Mouse (Mus musculus): ENCODE measurements around the gene Ints11. TPM values are rescaled to one million over a fixed set of nuclear protein-coding genes. Genes with fewer than 3 reads are reported as not detected.

The Ints11 gene
- polyA plus RNA-seq, 1 experiment, result 21.7 TPM

DNA sequence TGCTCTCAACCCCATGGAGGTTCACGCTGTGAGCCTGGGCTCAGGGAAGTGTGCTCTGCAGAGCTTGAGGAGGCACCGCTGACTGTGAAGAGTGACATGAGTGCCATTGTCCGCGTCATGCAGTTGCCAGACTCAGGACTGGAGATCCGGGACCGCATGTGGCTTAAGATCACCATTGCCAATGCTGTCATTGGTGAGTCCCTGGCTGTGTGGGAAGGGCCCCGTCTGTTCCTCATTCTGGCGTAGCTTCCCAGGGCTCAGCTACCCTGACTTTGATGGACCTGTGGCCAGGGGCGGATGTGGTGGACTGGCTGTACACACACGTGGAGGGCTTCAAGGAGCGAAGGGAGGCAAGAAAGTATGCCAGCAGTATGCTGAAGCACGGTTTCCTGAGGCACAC is 13.3 kb upstream of the Ints11 start:
- no peaks in the 10 kb centered on the region for H3K4me1 ChIP-seq (ENCODE audit: control insufficient read depth, insufficient read depth, low read length)
- no peak overlapping the region for H3K27ac ChIP-seq (ENCODE audit: control insufficient read depth, insufficient read depth, low read depth, low read length)
- no peaks in the 10 kb centered on the region for H3K27me3 ChIP-seq (ENCODE audit: control insufficient read depth, insufficient read depth, low read length)
- TF ChIP-seq CTCF (IDR thresholded peaks at IDR 0.05; ENCODE audit: control insufficient read depth, insufficient read depth, insufficient replicate concordance, low read depth, low read length) (no peak), POLR2A (IDR thresholded peaks at IDR 0.05; ENCODE audit: control insufficient read depth, low read depth, low read length) (no peak)
- H3K4me3 ChIP-seq (ENCODE audit: control insufficient read depth, low read depth, low read length), result no peak overlapping the region
- no peaks in the 10 kb centered on the region; the same call in none of the 2 replicates for H3K36me3 ChIP-seq (ENCODE audit: control insufficient read depth, insufficient read depth, low read length)

- TF ChIP-seq CTCF (IDR thresholded peaks at IDR 0.05; ENCODE audit: control insufficient read depth, insufficient read depth, insufficient replicate concordance, low read depth, low read length) (no peak), POLR2A (IDR thresholded peaks at IDR 0.05; ENCODE audit: control insufficient read depth, low read depth, low read length) (no peak)
- no peak overlapping the region for H3K27ac ChIP-seq (ENCODE audit: control insufficient read depth, insufficient read depth, low read depth, low read length)
- H3K4me1 ChIP-seq (ENCODE audit: control insufficient read depth, insufficient read depth, low read length), result no peaks in the 10 kb centered on the region
- H3K27me3 ChIP-seq (ENCODE audit: control insufficient read depth, insufficient read depth, low read length), result no peaks in the 10 kb centered on the region
- no peak overlapping the region for H3K4me3 ChIP-seq (ENCODE audit: control insufficient read depth, low read depth, low read length)
- no peaks in the 10 kb centered on the region; the same call in none of the 2 replicates for H3K36me3 ChIP-seq (ENCODE audit: control insufficient read depth, insufficient read depth, low read length)
These were observed 12.5 kb upstream of the Ints11 start for GRCm38 (mm10) chr4:155856881-155857280.

GRCm38 (mm10) chr4:155859318-155859717 is 10.0 kb upstream of the Ints11 start:
- H3K4me3 ChIP-seq (ENCODE audit: control insufficient read depth, low read depth, low read length), result no peak overlapping the region
- TF ChIP-seq CTCF (IDR thresholded peaks at IDR 0.05; ENCODE audit: control insufficient read depth, insufficient read depth, insufficient replicate concordance, low read depth, low read length) (no peak), POLR2A (IDR thresholded peaks at IDR 0.05; ENCODE audit: control insufficient read depth, low read depth, low read length) (no peak)
- no peaks in the 10 kb centered on the region; the same call in none of the 2 replicates for H3K36me3 ChIP-seq (ENCODE audit: control insufficient read depth, insufficient read depth, low read length)

GRCm38 (mm10) chr4:155861787-155862186 is 7.6 kb upstream of the Ints11 start:
- Histone ChIP-seq H3K36me3 (ENCODE audit: control insufficient read depth, insufficient read depth, low read length) (no peaks in the 10 kb centered on the region; the same call in none of the 2 replicates), H3K27me3 (ENCODE audit: control insufficient read depth, insufficient read depth, low read length) (no peaks in the 10 kb centered on the region), H3K4me3 (ENCODE audit: control insufficient read depth, low read depth, low read length) (no peak overlapping the region), H3K4me1 (ENCODE audit: control insufficient read depth, insufficient read depth, low read length) (peaks cover 3% of the 10 kb centered on the region; the same call in 1 of the 2 replicates), H3K27ac (ENCODE audit: control insufficient read depth, insufficient read depth, low read depth, low read length) (no peak overlapping the region)
- TF ChIP-seq POLR2A (IDR thresholded peaks at IDR 0.05; ENCODE audit: control insufficient read depth, low read depth, low read length) (no peak), CTCF (IDR thresholded peaks at IDR 0.05; ENCODE audit: control insufficient read depth, insufficient read depth, insufficient replicate concordance, low read depth, low read length) (no peak)

More at GRCm38 (mm10) chr4:155859318-155859717, 10.0 kb upstream of the Ints11 start:
- no peaks in the 10 kb centered on the region for H3K27me3 ChIP-seq (ENCODE audit: control insufficient read depth, insufficient read depth, low read length)
- no peaks in the 10 kb centered on the region for H3K4me1 ChIP-seq (ENCODE audit: control insufficient read depth, insufficient read depth, low read length)
- no peak overlapping the region for H3K27ac ChIP-seq (ENCODE audit: control insufficient read depth, insufficient read depth, low read depth, low read length)

DNA sequence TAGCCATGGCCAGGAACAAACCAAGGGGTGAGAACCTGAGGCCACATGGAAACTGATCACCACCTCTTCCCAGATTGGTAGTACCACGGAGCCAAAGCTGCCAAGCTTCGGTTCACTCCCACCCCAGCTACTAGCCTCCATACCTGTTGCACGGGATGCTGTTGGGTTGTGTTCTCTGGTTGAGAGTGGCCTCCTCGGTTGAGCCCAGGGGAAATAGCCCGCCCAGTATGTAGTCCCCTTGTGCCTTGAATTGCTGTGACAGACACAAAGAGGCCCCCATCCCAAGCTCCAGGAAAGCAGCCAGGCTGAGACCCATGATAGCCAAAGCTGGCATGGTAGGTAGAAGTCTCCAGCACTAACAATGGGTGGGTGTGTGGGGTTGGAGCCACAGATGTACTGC is 6.3 kb upstream of the Ints11 start, which contains the start of gene Tas1r3:
Gene Tas1r3 (minus strand): TSS at position 362 of the 400 bp plus-strand sequence.
- TF ChIP-seq CTCF (IDR thresholded peaks at IDR 0.05; ENCODE audit: control insufficient read depth, insufficient read depth, insufficient replicate concordance, low read depth, low read length) (no peak), POLR2A (IDR thresholded peaks at IDR 0.05; ENCODE audit: control insufficient read depth, low read depth, low read length) (no peak)
- Histone ChIP-seq H3K4me3 (ENCODE audit: control insufficient read depth, low read depth, low read length) (no peak within 1 kb of the TSS), H3K27me3 (ENCODE audit: control insufficient read depth, insufficient read depth, low read length) (no peaks in the 10 kb centered on the region), H3K4me1 (ENCODE audit: control insufficient read depth, insufficient read depth, low read length) (peaks cover 3% of the 10 kb centered on the region; the same call in 1 of the 2 replicates), H3K27ac (ENCODE audit: control insufficient read depth, insufficient read depth, low read depth, low read length) (no peak within 1 kb of the TSS), H3K36me3 (ENCODE audit: control insufficient read depth, insufficient read depth, low read length) (no peaks in the 10 kb centered on the region; the same call in 1 of the 2 replicates)

GRCm38 (mm10) chr4:155868614-155869298 is 590 bp upstream of the Ints11 start:
- H3K4me3 ChIP-seq (ENCODE audit: control insufficient read depth, low read depth, low read length), result peak overlapping the region; percentile 94
- H3K27me3 ChIP-seq (ENCODE audit: control insufficient read depth, insufficient read depth, low read length), result no peaks in the 10 kb centered on the region
- H3K36me3 ChIP-seq (ENCODE audit: control insufficient read depth, insufficient read depth, low read length), result no peaks in the 10 kb centered on the region
- TF ChIP-seq POLR2A (IDR thresholded peaks at IDR 0.05; ENCODE audit: control insufficient read depth, low read depth, low read length), result no peak
- no peak for TF ChIP-seq CTCF (IDR thresholded peaks at IDR 0.05; ENCODE audit: control insufficient read depth, insufficient read depth, insufficient replicate concordance, low read depth, low read length)
- H3K27ac ChIP-seq (ENCODE audit: control insufficient read depth, insufficient read depth, low read depth, low read length), result peak overlapping the region; percentile 86
- peaks cover 12% of the 10 kb centered on the region for H3K4me1 ChIP-seq (ENCODE audit: control insufficient read depth, insufficient read depth, low read length)

- Histone ChIP-seq H3K4me1 (ENCODE audit: control insufficient read depth, insufficient read depth, low read length) (peaks cover 9% of the 10 kb centered on the region), H3K36me3 (ENCODE audit: control insufficient read depth, insufficient read depth, low read length) (no peaks in the 10 kb centered on the region; the same call in 1 of the 2 replicates), H3K27ac (ENCODE audit: control insufficient read depth, insufficient read depth, low read depth, low read length) (no peak overlapping the region), H3K27me3 (ENCODE audit: control insufficient read depth, insufficient read depth, low read length) (no peaks in the 10 kb centered on the region), H3K4me3 (ENCODE audit: control insufficient read depth, low read depth, low read length) (no peak overlapping the region)
- TF ChIP-seq POLR2A (IDR thresholded peaks at IDR 0.05; ENCODE audit: control insufficient read depth, low read depth, low read length) (no peak), CTCF (IDR thresholded peaks at IDR 0.05; ENCODE audit: control insufficient read depth, insufficient read depth, insufficient replicate concordance, low read depth, low read length) (no peak)
These were observed 2.1 kb downstream of the Ints11 start for GRCm38 (mm10) chr4:155871404-155871803.

Data from testis, adult 2 months (tissue).